9 mouse cellular contexts compared by ENCODE assay signal in genomic region chr6:83184858-83185435, GRCm38 (mm10). TPM values are rescaled to one million over a fixed set of nuclear protein-coding genes. Genes with fewer than 3 reads are reported as not detected.
DNase-seq lines count a peak whose midpoint lies in the region; ATAC-seq and TF ChIP-seq lines count a peak whose summit lies in the region.
"Had no signal": no experiment of that assay in that cellular context is flagged by ENCODE, and none has a peak within 500 bp of the region (broad histone marks: within the 10 kb centered on the region; RNA-seq: fewer than 3 reads in every experiment).

No protein-coding gene starts in this region.

- H3K9me3 ChIP-seq in kidney, embryonic 14.5 days (ENCODE audit: control insufficient read depth, low read length) = no peaks in the 10 kb centered on the region
- H3K9me3 ChIP-seq: lung, embryonic 15.5 days had no signal

- H3K27me3 ChIP-seq in kidney, adult 2 months (replicated peaks; ENCODE audit: control insufficient read depth, insufficient read depth, low read length) = no peaks in the 10 kb centered on the region
- no peaks in the 10 kb centered on the region for H3K27me3 ChIP-seq in kidney, embryonic 14.5 days (ENCODE audit: control insufficient read depth, insufficient read depth, low read length)
- H3K27me3 ChIP-seq: lung, embryonic 15.5 days had no signal

- H3K36me3 ChIP-seq in kidney, adult 2 months (ENCODE audit: control insufficient read depth, insufficient read depth, low read length) = peaks cover 2% of the 10 kb centered on the region; the same call in 1 of the 2 replicates
- peaks cover 39% of the 10 kb centered on the region for H3K36me3 ChIP-seq in kidney, embryonic 14.5 days (ENCODE audit: control insufficient read depth, insufficient read depth, low read length)

- peak; percentile 49 for TF ChIP-seq CTCF in kidney, adult 2 months (conservative IDR thresholded peaks at IDR 0.05; ENCODE audit: insufficient read depth, insufficient read length, low read depth, low read length)

- no peak overlapping the region for H3K27ac ChIP-seq in kidney, adult 2 months (ENCODE audit: insufficient read depth, low read depth, low read length)
- H3K27ac ChIP-seq in kidney, embryonic 14.5 days (ENCODE audit: low read depth, low read length) = no peak overlapping the region
- H3K27ac ChIP-seq: lung, embryonic 15.5 days had no signal

- no peaks in the 10 kb centered on the region for H3K4me1 ChIP-seq in kidney, adult 2 months (ENCODE audit: control insufficient read depth, insufficient read depth, low read length)
- peaks cover 13% of the 10 kb centered on the region for H3K4me1 ChIP-seq in kidney, embryonic 14.5 days (ENCODE audit: control insufficient read depth, insufficient read depth, low read length)

- H3K9ac ChIP-seq in kidney, embryonic 14.5 days (ENCODE audit: low read depth, low read length) = no peak overlapping the region
- H3K9ac ChIP-seq: lung, embryonic 15.5 days had no signal

- ATAC-seq in kidney, embryonic 14.5 days (ENCODE audit: low FRiP score, low TSS enrichment) = no peak

- no peak for TF ChIP-seq POLR2A in kidney, adult 2 months (IDR thresholded peaks at IDR 0.05; ENCODE audit: low read depth, low read length)

- no peak overlapping the region for H3K4me2 ChIP-seq in kidney, embryonic 14.5 days (replicated peaks; ENCODE audit: low read depth, low read length)
- H3K4me2 ChIP-seq: lung, embryonic 15.5 days had no signal

- DNase-seq in kidney, adult 2 months = peak; percentile 12
- peak; percentile 33 for DNase-seq in ES-CJ7 (ENCODE audit: low read depth, low spot score)
- peak; percentile 65 for DNase-seq in cerebellum, adult 9-11 months
- DNase-seq in lung, postnatal 36 days = peak; percentile 15
- no peak for DNase-seq in adrenal gland, postnatal 14 days
- DNase-seq in spleen, adult 18-20 months = no peak
- DNase-seq in layer of hippocampus, postnatal 10 days (ENCODE audit: low spot score in 2 of 2) = no peak

- H3K4me3 ChIP-seq in kidney, adult 2 months (ENCODE audit: insufficient read depth, low read depth, low read length) = no peak overlapping the region
- no peak overlapping the region for H3K4me3 ChIP-seq in kidney, embryonic 14.5 days (ENCODE audit: low read length)
- H3K4me3 ChIP-seq: lung, embryonic 15.5 days had no signal

- 89% methylated on average over 3 of the region's 3 CpGs for WGBS in kidney, adult 2 months
- 88% methylated on average over 3 of the region's 3 CpGs for WGBS in kidney, embryonic 14.5 days

RNA-seq across cellular contexts. Expression of gene Dctn1, which starts 19.2 kb away (rescaled TPM):
- polyA plus RNA-seq in kidney, adult 2 months (2012; rRNA removed) = 93.1 and 117 TPM in 2 replicates
- 58.6 and 75.0 TPM in 2 replicates for polyA plus RNA-seq in kidney, embryonic 14.5 days (2014; fragmentation: Nextera tagmentation; extraction: Ambion mirVana)
- 102 and 126 TPM in 2 replicates for total RNA-seq in adrenal gland, postnatal 14 days (2021)
- 100 to 1,000 TPM; 360 to 362 TPM for total RNA-seq in layer of hippocampus, postnatal 10 days (2021)

RNA-seq across cellular contexts. Expression of gene 1700003E16Rik, which starts 28.7 kb away (rescaled TPM):
- polyA plus RNA-seq in kidney, adult 2 months (2012; rRNA removed) = 1.4 and 1.6 TPM in 2 replicates
- 0.94 and 0.96 TPM in 2 replicates for polyA plus RNA-seq in kidney, embryonic 14.5 days (2014; fragmentation: Nextera tagmentation; extraction: Ambion mirVana)
- 0.33 and 0.34 TPM in 2 replicates for total RNA-seq in adrenal gland, postnatal 14 days (2021)
- total RNA-seq in layer of hippocampus, postnatal 10 days (2021) = 10 to 100 TPM; 20.6 to 22.1 TPM

RNA-seq across cellular contexts. Expression of gene Wdr54, which starts 28.8 kb away (rescaled TPM):
- polyA plus RNA-seq in kidney, adult 2 months (2012; rRNA removed) = 4.4 and 4.7 TPM in 2 replicates
- polyA plus RNA-seq in kidney, embryonic 14.5 days (2014; fragmentation: Nextera tagmentation; extraction: Ambion mirVana) = 6.2 and 8.6 TPM in 2 replicates
- 1.5 and 2.9 TPM in 2 replicates for total RNA-seq in adrenal gland, postnatal 14 days (2021)
- 10 to 100 TPM; 21.5 to 28.1 TPM for total RNA-seq in layer of hippocampus, postnatal 10 days (2021)

RNA-seq across cellular contexts. Expression of gene Slc4a5, which starts 34.7 kb away (rescaled TPM):
- polyA plus RNA-seq in kidney, adult 2 months (2012; rRNA removed) = 3.3 TPM in 2 replicates
- 0.13 and 0.45 TPM in 2 replicates for polyA plus RNA-seq in kidney, embryonic 14.5 days (2014; fragmentation: Nextera tagmentation; extraction: Ambion mirVana)
- 0.30 and 0.98 TPM in 2 replicates for total RNA-seq in adrenal gland, postnatal 14 days (2021)
- 1 to 10 TPM in 1 of 2 experiments, under 1 TPM in 1; 0.31 to 2.9 TPM for total RNA-seq in layer of hippocampus, postnatal 10 days (2021)

RNA-seq across cellular contexts. Expression of gene Rtkn, which starts 49.7 kb away (rescaled TPM):
- polyA plus RNA-seq in kidney, adult 2 months (2012; rRNA removed) = 73.6 and 96.1 TPM in 2 replicates
- 14.9 and 18.0 TPM in 2 replicates for polyA plus RNA-seq in kidney, embryonic 14.5 days (2014; fragmentation: Nextera tagmentation; extraction: Ambion mirVana)
- total RNA-seq in adrenal gland, postnatal 14 days (2021) = 9.1 and 13.6 TPM in 2 replicates
- 10 to 100 TPM; 36.2 to 36.5 TPM for total RNA-seq in layer of hippocampus, postnatal 10 days (2021)

Comparison
In these comparisons a context has a peak if more than half of its experiments do, and no peak if none do; other contexts are left out.
1. DNase-seq: peak in kidney, adult 2 months (single experiment), ES-CJ7 (single experiment), cerebellum, adult 9-11 months (single experiment) and lung, postnatal 36 days (single experiment); none in adrenal gland, postnatal 14 days (single experiment), spleen, adult 18-20 months (0 of 2) and layer of hippocampus, postnatal 10 days (0 of 2).
2. RNA of gene 1700003E16Rik, which starts 28.7 kb away (total RNA-seq): 20.6 to 22.1 TPM in layer of hippocampus, postnatal 10 days; 0.33 to 0.34 TPM in adrenal gland, postnatal 14 days; every median in the first group is over 10 times any median in the second.